14 mouse cellular contexts compared by ENCODE assay signal in genomic region chr3:121242941-121243340, GRCm38 (mm10). TPM values are rescaled to one million over a fixed set of nuclear protein-coding genes. Genes with fewer than 3 reads are reported as not detected.
DNase-seq lines count a peak whose midpoint lies in the region; ATAC-seq and TF ChIP-seq lines count a peak whose summit lies in the region.
"Had no signal": no experiment of that assay in that cellular context is flagged by ENCODE, and none has a peak within 500 bp of the region (broad histone marks: within the 10 kb centered on the region; RNA-seq: fewer than 3 reads in every experiment).

No protein-coding gene starts in this region.

- H3K27ac ChIP-seq in liver, adult 2 months (replicated peaks; ENCODE audit: insufficient read depth, low read depth, low read length): 0 out of 2 replicates have a peak overlapping the region, but pooled peaks have one; percentile 4
- H3K27ac ChIP-seq in intestine, postnatal 0 days (ENCODE audit: low read depth, low read length): no peak overlapping the region
- H3K27ac ChIP-seq: kidney, postnatal 0 days; left cerebral cortex, adult 2 months; neural tube, embryonic 13.5 days had no signal

- H3K9me3 ChIP-seq in intestine, postnatal 0 days (ENCODE audit: control insufficient read depth): no peaks in the 10 kb centered on the region
- H3K9me3 ChIP-seq: neural tube, embryonic 13.5 days had no signal

- peak overlapping the region; percentile 21; the same call in 1 of the 2 replicates for H3K9ac ChIP-seq in liver, adult 2 months (ENCODE audit: low read depth, low read length)
- no peak overlapping the region for H3K9ac ChIP-seq in intestine, postnatal 0 days (ENCODE audit: low read depth, low read length)
- H3K9ac ChIP-seq: neural tube, embryonic 13.5 days had no signal

- DNase-seq in liver, adult 2 months (ENCODE audit: extremely low read depth, low read depth, low spot score): no peak
- DNase-seq in liver (no peak), MN1 (ENCODE audit: low spot score) (peak; percentile 52)
- peak; percentile 6 for DNase-seq in naive thymus-derived CD4-positive, alpha-beta T cell, adult 2 months (ENCODE audit: low read depth)
- no peak for DNase-seq in yolk sac, embryonic 10.5 days (ENCODE audit: low spot score)
- DNase-seq: cerebellum, adult 11-12 months; gastrocnemius, postnatal 14 days; heart, postnatal 14 days; lung, postnatal 36 days had no signal

- peaks cover 5% of the 10 kb centered on the region; the same call in 1 of the 2 replicates for H3K36me3 ChIP-seq in liver, adult 2 months (ENCODE audit: control insufficient read depth, insufficient read depth, low read length)
- no peaks in the 10 kb centered on the region for H3K36me3 ChIP-seq in intestine, postnatal 0 days (ENCODE audit: control insufficient read depth, insufficient read depth)
- H3K36me3 ChIP-seq: neural tube, embryonic 13.5 days had no signal

- WGBS in liver, adult 2 months: 75% methylated on average over 4 of the region's 4 CpGs
- WGBS in intestine, postnatal 0 days: 65% methylated on average over 4 of the region's 4 CpGs

- H3K79me2 ChIP-seq in liver, adult 2 months (ENCODE audit: control insufficient read depth, insufficient read depth, low read length): peaks cover 48% of the 10 kb centered on the region

- no peak for TF ChIP-seq POLR2A in liver, adult 2 months (IDR thresholded peaks at IDR 0.05; ENCODE audit: extremely low read depth, insufficient read depth, low read length)

- H3K4me1 ChIP-seq in liver, adult 2 months (ENCODE audit: control insufficient read depth, insufficient read depth, low read length): peaks cover 4% of the 10 kb centered on the region; the same call in 1 of the 2 replicates
- H3K4me1 ChIP-seq in intestine, postnatal 0 days (replicated peaks; ENCODE audit: control insufficient read depth, insufficient read depth, low read length): no peaks in the 10 kb centered on the region

- no peak for TF ChIP-seq CTCF in liver, adult 2 months (IDR thresholded peaks at IDR 0.05; ENCODE audit: low read depth, low read length)
- TF ChIP-seq CTCF in intestine, postnatal 0 days (IDR thresholded peaks at IDR 0.05; ENCODE audit: low read depth): no peak

- H3K27me3 ChIP-seq in liver, adult 2 months (ENCODE audit: control insufficient read depth, insufficient read depth, low read length): no peaks in the 10 kb centered on the region
- H3K27me3 ChIP-seq in intestine, postnatal 0 days (replicated peaks; ENCODE audit: control insufficient read depth, insufficient read depth, low read length): no peaks in the 10 kb centered on the region
- H3K27me3 ChIP-seq: neural tube, embryonic 13.5 days had no signal

- no peak overlapping the region for H3K4me2 ChIP-seq in intestine, postnatal 0 days (replicated peaks; ENCODE audit: low read depth)
- H3K4me2 ChIP-seq: neural tube, embryonic 13.5 days had no signal

- no peak overlapping the region for H3K4me3 ChIP-seq in liver, adult 2 months (ENCODE audit: insufficient read depth, low read depth, low read length)
- no peak overlapping the region for H3K4me3 ChIP-seq in intestine, postnatal 0 days (ENCODE audit: low read depth, low read length)
- H3K4me3 ChIP-seq: left cerebral cortex, adult 2 months; neural tube, embryonic 13.5 days had no signal

- ATAC-seq in hematopoietic stem cell, adult 5-6 weeks (replicated peaks in 1 of 2; ENCODE audit: insufficient read depth in 1 of 2, low FRiP score in 2 of 2, low TSS enrichment in 1 of 2, low read depth in 1 of 2, poor library complexity in 2 of 2, severe bottlenecking in 2 of 2): peak; percentile 100
- no peak for ATAC-seq in intestine, postnatal 0 days

RNA-seq across cellular contexts. Expression of gene Tmem56, which starts 40.0 kb away (rescaled TPM):
- 130 and 150 TPM in 2 replicates for total RNA-seq in liver, adult 2 months (2014; rRNA removed)
- 24.1 and 27.2 TPM in 2 replicates for polyA plus RNA-seq in liver, adult 2 months (2012; rRNA removed)
- total RNA-seq in hematopoietic stem cell, adult 5-6 weeks (2017): 2.3 and 6.1 TPM in 2 replicates
- polyA plus RNA-seq in intestine, postnatal 0 days (2015; fragmentation: Nextera tagmentation; extraction: Ambion mirVana): 6.0 and 6.8 TPM in 2 replicates

RNA-seq across cellular contexts. Expression of gene Alg14, which starts 48.6 kb away (rescaled TPM):
- total RNA-seq in liver, adult 2 months (2014; rRNA removed): 12.6 and 14.3 TPM in 2 replicates
- polyA plus RNA-seq in liver, adult 2 months (2012; rRNA removed): 23.4 and 24.3 TPM in 2 replicates
- 17.7 and 24.4 TPM in 2 replicates for total RNA-seq in hematopoietic stem cell, adult 5-6 weeks (2017)
- 25.6 and 26.1 TPM in 2 replicates for polyA plus RNA-seq in intestine, postnatal 0 days (2015; fragmentation: Nextera tagmentation; extraction: Ambion mirVana)

Comparison
In these comparisons a context has a peak if more than half of its experiments do, and no peak if none do; other contexts are left out.
1. DNase-seq: peak in MN1 (single experiment) and naive thymus-derived CD4-positive, alpha-beta T cell, adult 2 months (single experiment); none in liver, adult 2 months (single experiment), liver (single experiment) and yolk sac, embryonic 10.5 days (single experiment).
2. RNA of gene Tmem56, which starts 40.0 kb away (total RNA-seq): 130 to 150 TPM in liver, adult 2 months; 2.3 to 6.1 TPM in hematopoietic stem cell, adult 5-6 weeks; every median in the first group is over 10 times any median in the second.